Mouse (Mus musculus) limb, embryonic 13.5 days (tissue): ENCODE measurements around the gene Med13l. TPM values are rescaled to one million over a fixed set of nuclear protein-coding genes. Genes with fewer than 3 reads are reported as not detected.
"Not testable (repeated sequence)": the region's sequence is repeated elsewhere in the genome, so short reads cannot be mapped to it uniquely, and the experiment has no call there.

Experiments
- ATAC-seq: fragments of 200-750 bp; cut with Nextera tagmentation; 2 replicates; pipeline ENCODE4 v1.8.0; 2017; ENCODE audit warnings: low read depth, moderate number of reproducible peaks, moderate TSS enrichment; ENCODE audit not compliant: low FRiP score
- H3K27ac ChIP-seq: fragments of 300-500 bp; sonication (generic); 2 replicates; pipeline ENCODE4 v1.5.1; 2015; ENCODE audit warnings: inconsistent platforms, mild to moderate bottlenecking, moderate library complexity
- H3K27me3 ChIP-seq: fragments of 300-500 bp; sonication (generic); 2 replicates; pipeline ENCODE4 v1.6.1; 2015; ENCODE audit warnings: mild to moderate bottlenecking, inconsistent platforms
- H3K36me3 ChIP-seq: fragments of 300-500 bp; sonication (generic); 2 replicates; pipeline ENCODE4 v1.6.1; 2015; ENCODE audit warnings: inconsistent platforms, mild to moderate bottlenecking, moderate library complexity
- H3K4me1 ChIP-seq: fragments of 300-500 bp; sonication (generic); 2 replicates; pipeline ENCODE4 v1.6.1; 2015; ENCODE audit warnings: inconsistent platforms
- H3K4me2 ChIP-seq: fragments of 300-500 bp; sonication (generic); replicated peaks from 2 replicates; pipeline ENCODE4 v1.6.1; 2015; ENCODE audit warnings: inconsistent platforms, mild to moderate bottlenecking, moderate library complexity
- H3K4me3 ChIP-seq: fragments of 300-500 bp; sonication (generic); 2 replicates; pipeline ENCODE4 v1.5.1; 2015; ENCODE audit warnings: moderate library complexity, mild to moderate bottlenecking, inconsistent platforms
- H3K9ac ChIP-seq: fragments of 300-500 bp; sonication (generic); 2 replicates; pipeline ENCODE4 v1.6.1; 2015; ENCODE audit warnings: mild to moderate bottlenecking, inconsistent platforms
- H3K9me3 ChIP-seq: fragments of 300-500 bp; sonication (generic); 2 replicates; pipeline ENCODE4 v1.6.1; 2016; ENCODE audit warnings: inconsistent platforms
- WGBS: fragments of 180-500 bp; shearing (Covaris S2); methylation state at CpG from one replicate; pipeline ENCODE4 v1.1.7; 2015; 5-methylcytosine and 5-hydroxymethylcytosine counted together
- polyA plus RNA-seq: library from polyadenylated mRNA; unstranded; fragments of >200 nt; fragmentation: Nextera tagmentation; extraction: Ambion mirVana; gene quantifications from 2 replicates; pipeline ENCODE4 v1.2.1, GENCODE M21; 2015

Gene Med13l
- polyA plus RNA-seq, 1 experiment from 2014 or later, result 19.1 TPM

DNA sequence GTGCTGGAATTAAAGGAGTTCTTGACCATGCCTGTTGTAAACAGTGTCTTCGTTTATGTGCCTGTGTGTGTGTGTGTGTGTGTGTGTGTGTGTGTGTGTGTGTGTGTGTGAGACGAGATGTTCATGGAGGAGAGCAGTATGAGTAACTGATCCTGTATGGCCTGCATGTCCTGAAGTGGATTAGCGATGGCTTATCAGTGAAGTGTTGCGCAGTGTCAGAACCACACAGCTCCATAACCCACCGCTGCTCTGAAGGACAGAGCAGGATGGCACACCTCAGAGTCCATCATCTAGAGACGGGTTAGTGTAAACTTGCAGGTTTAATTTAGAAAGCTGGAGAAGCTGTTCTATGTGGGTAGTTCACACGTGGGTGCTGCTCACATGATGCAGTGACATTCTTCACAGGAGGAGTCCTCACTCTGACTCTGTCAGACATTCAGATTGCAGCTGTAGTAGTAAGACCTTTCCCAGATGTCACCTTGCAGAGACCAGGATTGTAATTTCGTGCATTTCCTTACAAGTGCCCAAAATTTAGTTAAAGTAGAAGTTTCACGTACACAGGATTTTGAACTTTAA lies 78.1 kb downstream of the Med13l start:
- Histone ChIP-seq H3K4me3 (no peak overlapping the region), H3K36me3 (no peaks in the 10 kb centered on the region), H3K4me2 (no peak overlapping the region), H3K9ac (no peak overlapping the region), H3K4me1 (peaks cover 52% of the 10 kb centered on the region), H3K9me3 (no peaks in the 10 kb centered on the region), H3K27me3 (no peaks in the 10 kb centered on the region), H3K27ac (no peak overlapping the region)
- WGBS, result 69% methylated on average over 9 of the region's 9 CpGs
- ATAC-seq, result no peak

DNA sequence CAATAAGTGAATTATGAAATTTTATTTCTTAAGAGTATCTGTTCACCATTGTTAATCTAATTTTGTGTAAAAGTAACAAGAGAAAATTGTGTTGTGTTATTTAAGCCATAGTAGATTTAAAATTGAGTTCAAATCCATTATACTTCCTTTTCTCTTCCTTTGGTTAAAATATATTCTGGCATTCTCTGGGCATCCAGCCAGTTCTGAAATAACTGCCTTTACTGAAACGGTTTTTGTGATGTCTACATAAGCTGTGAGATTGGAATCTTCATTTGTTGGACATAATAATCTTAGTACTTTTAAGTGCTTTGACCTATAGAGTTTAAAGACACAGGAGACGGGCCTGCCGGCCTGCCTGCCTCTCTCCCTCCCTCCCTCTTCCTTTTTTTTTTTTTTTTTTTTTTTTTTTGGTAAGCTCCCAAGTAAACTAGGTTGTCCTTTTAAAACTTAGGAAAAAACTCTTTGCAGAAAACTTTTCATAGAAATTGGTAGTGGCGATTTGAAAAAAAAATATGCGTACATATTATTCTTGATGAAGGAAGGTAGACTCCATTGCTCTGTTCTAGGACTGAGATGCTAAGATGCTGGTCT lies 78.7 kb downstream of the Med13l start:
- ATAC-seq, result no peak
- WGBS, result 44% methylated on average over 5 of the region's 5 CpGs
- H3K4me3 ChIP-seq, result no peak overlapping the region
- no peak overlapping the region for H3K4me2 ChIP-seq
- no peaks in the 10 kb centered on the region for H3K9me3 ChIP-seq
- H3K9ac ChIP-seq, result no peak overlapping the region
- H3K4me1 ChIP-seq, result peaks cover 56% of the 10 kb centered on the region
- H3K27me3 ChIP-seq, result no peaks in the 10 kb centered on the region
- no peaks in the 10 kb centered on the region for H3K36me3 ChIP-seq
- H3K27ac ChIP-seq, result no peak overlapping the region

DNA sequence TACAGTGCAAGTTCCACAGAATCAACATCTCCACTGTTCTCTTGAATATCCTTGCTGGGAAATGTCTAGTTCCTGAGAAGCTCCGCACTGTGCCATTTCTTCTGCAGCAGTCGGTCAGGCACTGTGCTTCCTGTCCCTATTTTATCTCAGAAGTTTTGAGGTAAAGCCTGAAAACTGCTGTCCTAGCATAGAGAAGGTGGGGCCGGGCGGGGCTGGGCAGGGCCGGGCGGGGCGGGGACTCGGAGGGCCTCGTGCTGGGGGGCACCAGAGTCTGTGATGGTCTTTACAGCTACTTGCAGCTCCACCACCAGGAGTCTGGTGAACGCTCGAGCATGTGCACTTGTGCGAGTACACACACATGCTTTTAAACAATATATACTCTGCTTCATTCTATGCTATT lies 83.6 kb downstream of the Med13l start:
- no peak overlapping the region for H3K4me2 ChIP-seq
- no peak overlapping the region for H3K9ac ChIP-seq
- H3K4me3 ChIP-seq, result no peak overlapping the region
- H3K27me3 ChIP-seq, result no peaks in the 10 kb centered on the region
- H3K27ac ChIP-seq, result no peak overlapping the region
- 80% methylated on average over 12 of the region's 12 CpGs for WGBS
- no peak for ATAC-seq
- H3K36me3 ChIP-seq, result no peaks in the 10 kb centered on the region
- no peaks in the 10 kb centered on the region for H3K9me3 ChIP-seq
- peaks cover 55% of the 10 kb centered on the region for H3K4me1 ChIP-seq

DNA sequence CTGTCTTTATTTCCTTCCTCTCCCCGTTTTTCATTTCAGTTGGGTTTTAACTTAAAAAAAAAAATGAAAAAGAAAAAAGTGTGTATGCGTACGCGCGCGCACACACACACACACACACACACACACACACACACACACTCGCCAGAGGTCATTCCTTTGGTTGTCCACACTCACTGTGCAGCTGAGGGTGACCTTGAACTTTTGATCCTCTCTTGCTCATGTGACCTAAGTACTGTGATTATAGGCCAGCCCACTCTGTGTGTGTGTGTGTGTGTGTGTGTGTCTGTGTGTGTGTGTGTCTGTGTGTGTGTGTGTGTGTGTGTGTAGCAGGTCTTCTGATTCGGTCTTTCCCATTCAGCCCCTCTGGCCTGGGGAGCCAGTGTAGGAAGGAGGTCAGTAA lies 84.0 kb downstream of the Med13l start:
- ATAC-seq, result no peak
- H3K9ac ChIP-seq, result no peak overlapping the region

DNA sequence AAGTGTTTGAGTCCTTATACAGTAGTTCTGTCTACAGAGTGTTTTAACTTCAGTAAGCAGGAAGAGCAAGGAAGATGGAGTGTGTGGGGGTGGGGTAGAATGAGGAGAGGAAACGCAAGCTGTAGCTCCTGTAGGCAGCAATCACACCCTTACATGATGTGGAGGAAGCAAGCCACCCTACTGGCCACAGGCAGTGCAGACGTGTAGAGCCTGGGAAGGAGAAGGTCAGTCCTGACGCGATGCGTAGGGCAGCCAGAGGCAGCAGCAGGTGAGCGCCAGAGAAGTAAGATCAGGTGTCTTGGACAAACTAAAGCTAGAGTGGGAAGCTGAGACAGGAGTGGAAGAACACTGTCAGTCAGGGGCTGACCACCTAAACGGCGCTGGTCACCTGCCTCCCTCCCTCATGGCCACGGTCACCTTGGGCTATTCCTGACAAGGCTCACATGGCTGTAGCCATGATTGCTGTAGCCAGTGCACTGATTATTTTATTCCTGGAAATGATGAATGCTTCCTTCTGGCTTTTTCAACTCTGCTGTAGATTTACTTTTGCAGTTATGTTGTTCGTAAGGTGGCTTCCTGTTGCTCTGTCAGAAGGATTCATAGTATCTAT lies 84.8 kb downstream of the Med13l start:
- H3K4me3 ChIP-seq, result no peak overlapping the region
- peaks cover 52% of the 10 kb centered on the region for H3K4me1 ChIP-seq
- H3K9ac ChIP-seq, result no peak overlapping the region
- H3K27ac ChIP-seq, result no peak overlapping the region; the same call in 1 of the 2 replicates
- 80% methylated on average over 10 of the region's 10 CpGs for whole genome bisulfite sequencing
- no peaks in the 10 kb centered on the region for H3K27me3 ChIP-seq
- no peak for ATAC-seq
- H3K9me3 ChIP-seq, result no peaks in the 10 kb centered on the region
- H3K4me2 ChIP-seq, result no peak overlapping the region
- no peaks in the 10 kb centered on the region for H3K36me3 ChIP-seq

More for the DNA sequence above, 84.0 kb downstream of the Med13l start:
- H3K36me3 ChIP-seq, result no peaks in the 10 kb centered on the region
- H3K27me3 ChIP-seq, result no peaks in the 10 kb centered on the region
- H3K4me2 ChIP-seq, result no peak overlapping the region
- H3K4me3 ChIP-seq, result no peak overlapping the region
- no peak overlapping the region for H3K27ac ChIP-seq
- peaks cover 51% of the 10 kb centered on the region for H3K4me1 ChIP-seq
- no peaks in the 10 kb centered on the region for H3K9me3 ChIP-seq
- 96% methylated on average over 8 of the region's 8 CpGs for WGBS

DNA sequence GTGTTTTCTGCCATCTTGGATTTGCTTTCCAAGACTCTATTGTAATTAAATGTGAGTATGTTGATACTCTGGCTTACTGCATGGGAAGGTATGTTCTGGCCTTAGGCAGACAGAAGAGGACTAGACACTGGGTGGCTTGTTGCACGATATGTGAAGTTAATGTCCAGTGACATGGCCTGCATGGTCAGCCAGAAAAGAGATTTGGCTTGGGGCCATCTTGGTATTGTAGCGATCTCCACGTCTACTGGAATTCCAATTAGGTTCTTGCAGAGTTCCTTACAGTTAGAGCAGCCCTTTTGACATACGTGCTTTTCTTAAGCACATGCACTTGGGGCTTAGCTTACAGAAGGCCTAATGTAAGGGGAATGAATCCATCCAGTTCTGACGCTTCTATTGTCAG lies 86.4 kb downstream of the Med13l start:
- Histone ChIP-seq H3K9ac (no peak overlapping the region), H3K4me1 (peaks cover 66% of the 10 kb centered on the region), H3K36me3 (no peaks in the 10 kb centered on the region), H3K9me3 (no peaks in the 10 kb centered on the region), H3K4me2 (no peak overlapping the region), H3K27me3 (no peaks in the 10 kb centered on the region), H3K27ac (no peak overlapping the region), H3K4me3 (no peak overlapping the region)
- no peak for ATAC-seq
- 72% methylated on average over 5 of the region's 5 CpGs for WGBS

DNA sequence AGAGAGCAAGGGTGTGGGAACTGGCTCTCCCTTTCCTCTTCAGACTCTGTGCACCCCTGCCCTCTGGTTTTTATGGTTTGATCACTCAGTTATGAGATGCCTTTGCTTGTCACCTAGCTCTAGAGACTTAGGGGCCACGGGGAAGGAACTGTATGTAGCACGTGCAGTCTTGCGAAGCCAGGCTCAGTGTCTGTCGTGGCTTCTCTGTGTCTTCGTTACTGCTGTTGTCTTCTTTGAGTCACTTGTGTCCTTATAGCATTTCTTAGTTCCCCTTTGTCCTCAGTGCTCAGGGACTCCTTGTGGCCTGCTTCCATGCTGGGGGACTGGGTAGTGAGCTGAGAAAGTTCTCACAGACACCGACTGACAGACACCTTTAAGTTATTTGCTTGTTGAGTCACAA lies 86.9 kb downstream of the Med13l start:
- H3K9ac ChIP-seq, result no peak overlapping the region
- H3K4me1 ChIP-seq, result peaks cover 69% of the 10 kb centered on the region
- WGBS, result 62% methylated on average over 6 of the region's 6 CpGs
- H3K27me3 ChIP-seq, result no peaks in the 10 kb centered on the region
- H3K4me2 ChIP-seq, result no peak overlapping the region
- ATAC-seq, result no peak
- H3K4me3 ChIP-seq, result no peak overlapping the region
- no peaks in the 10 kb centered on the region for H3K9me3 ChIP-seq
- no peaks in the 10 kb centered on the region for H3K36me3 ChIP-seq
- no peak overlapping the region for H3K27ac ChIP-seq

DNA sequence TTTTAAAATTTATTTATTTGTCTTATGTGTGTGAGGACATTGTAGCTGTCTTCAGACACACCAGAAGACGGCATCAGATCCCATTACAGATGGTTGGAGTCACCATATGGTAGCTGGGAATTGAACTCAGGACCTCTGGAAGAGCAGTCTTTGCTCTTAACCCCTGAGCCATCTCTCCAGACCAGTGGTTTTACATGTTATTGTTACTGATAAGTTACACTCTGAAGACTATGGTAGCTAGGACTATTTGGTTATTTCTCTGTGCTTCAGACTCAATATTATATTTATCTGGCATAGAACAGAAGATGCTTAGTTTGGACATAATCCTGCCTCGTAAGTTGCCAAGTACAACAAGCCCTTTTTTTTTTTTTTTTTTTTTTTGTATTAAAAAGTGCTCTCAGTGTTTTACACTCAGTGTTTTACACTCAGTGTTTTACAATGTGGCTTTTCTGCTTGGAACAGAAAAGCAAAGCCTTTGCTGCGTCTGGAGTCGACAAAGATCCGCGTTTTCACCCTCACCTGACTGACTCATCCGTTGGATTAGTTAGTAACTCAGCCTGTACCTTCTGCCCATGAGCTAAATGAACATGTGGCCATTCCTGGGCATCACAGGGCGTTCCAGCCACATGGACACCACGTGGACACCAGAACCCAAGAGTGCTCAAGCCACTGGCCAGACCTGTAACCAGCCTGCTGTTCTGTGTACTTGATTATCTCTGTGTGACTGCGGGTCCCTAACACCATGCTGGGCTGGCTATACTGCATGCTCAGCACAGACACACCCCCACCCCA lies 88.9 kb downstream of the Med13l start:
- Histone ChIP-seq H3K4me1 (peaks cover 69% of the 10 kb centered on the region), H3K9ac (no peak overlapping the region), H3K27ac (no peak overlapping the region), H3K4me3 (no peak overlapping the region), H3K4me2 (no peak overlapping the region), H3K9me3 (no peaks in the 10 kb centered on the region), H3K27me3 (no peaks in the 10 kb centered on the region), H3K36me3 (no peaks in the 10 kb centered on the region)
- WGBS, result 75% methylated on average over 10 of the region's 10 CpGs
- ATAC-seq, result no peak

DNA sequence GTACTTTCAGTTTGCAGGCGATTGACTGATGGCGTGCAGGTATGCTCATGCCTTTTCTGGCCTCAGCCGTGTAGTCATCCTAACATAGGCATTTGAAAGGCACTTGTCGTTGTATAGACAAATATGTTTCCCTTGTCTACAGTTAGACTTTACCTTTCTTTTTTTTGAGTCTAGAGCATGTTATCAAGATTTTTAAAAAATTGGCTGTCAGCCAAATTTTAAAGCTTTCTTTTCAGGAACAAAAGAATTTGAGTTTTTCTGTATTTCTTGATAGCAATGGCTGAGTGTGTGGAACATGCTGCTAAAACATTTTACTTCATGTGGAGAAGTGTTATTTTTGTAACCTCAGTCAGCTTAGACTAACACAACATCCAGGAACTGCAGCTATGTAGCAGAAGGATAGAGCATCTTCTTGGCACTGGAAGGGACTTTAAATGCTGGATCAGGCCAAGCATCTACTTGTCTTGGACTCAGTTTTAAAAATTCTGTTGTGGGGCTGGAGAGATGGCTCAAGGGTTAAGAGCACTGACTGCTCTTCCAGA lies 89.6 kb downstream of the Med13l start:
- no peak for ATAC-seq
- H3K36me3 ChIP-seq, result no peaks in the 10 kb centered on the region
- no peak overlapping the region for H3K4me2 ChIP-seq
- no peaks in the 10 kb centered on the region for H3K27me3 ChIP-seq
- H3K9me3 ChIP-seq, result no peaks in the 10 kb centered on the region
- H3K4me3 ChIP-seq, result no peak overlapping the region
- H3K9ac ChIP-seq, result no peak overlapping the region
- no peak overlapping the region for H3K27ac ChIP-seq
- H3K4me1 ChIP-seq, result peaks cover 70% of the 10 kb centered on the region
- WGBS, result 73% methylated on average over 4 of the region's 4 CpGs

DNA sequence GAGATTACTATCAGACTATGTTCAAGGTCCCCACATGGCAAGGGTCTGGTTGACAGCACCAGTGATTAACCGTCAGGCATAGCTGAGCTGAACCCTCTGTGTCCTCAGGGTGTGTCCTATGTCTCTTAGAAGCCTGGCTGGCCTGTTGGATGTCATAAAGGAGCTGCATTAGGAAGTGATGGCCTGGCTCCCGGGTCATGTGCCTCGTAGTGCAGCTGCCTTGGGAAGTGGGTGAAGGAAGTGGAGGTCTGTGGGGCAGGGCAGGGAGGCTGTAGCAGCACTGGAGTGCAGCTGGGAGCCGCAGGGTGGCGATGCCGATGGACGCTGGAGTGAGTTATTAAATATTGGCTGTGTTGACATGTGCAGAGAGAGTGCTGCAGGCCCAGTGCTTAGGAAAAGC lies 90.3 kb downstream of the Med13l start:
- Histone ChIP-seq H3K36me3 (no peaks in the 10 kb centered on the region), H3K4me3 (no peak overlapping the region), H3K27ac (no peak overlapping the region), H3K4me1 (peaks cover 67% of the 10 kb centered on the region), H3K27me3 (no peaks in the 10 kb centered on the region), H3K9me3 (no peaks in the 10 kb centered on the region), H3K4me2 (no peak overlapping the region), H3K9ac (peak overlapping the region; percentile 31)
- no peak for ATAC-seq
- 51% methylated on average over 7 of the region's 7 CpGs for WGBS

DNA sequence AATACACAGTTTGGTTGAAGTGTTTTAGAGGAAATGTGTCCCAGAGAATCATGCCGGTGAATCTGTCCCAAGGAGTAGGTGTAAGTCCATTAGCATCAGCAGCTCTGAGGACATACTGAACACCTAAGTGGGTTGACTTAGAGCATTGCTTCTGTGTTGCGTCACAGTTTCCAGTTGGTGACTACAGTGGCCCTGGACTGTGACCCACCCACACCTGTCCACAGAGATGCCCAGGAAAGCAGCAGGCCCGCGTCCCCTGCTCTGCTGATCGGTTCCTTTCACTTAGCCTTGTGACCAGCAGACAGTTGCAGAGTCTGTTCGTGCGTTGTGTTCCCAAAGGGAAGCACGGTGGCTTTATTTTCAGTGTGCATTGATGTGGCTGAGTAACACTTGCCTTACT lies 92.1 kb downstream of the Med13l start:
- peaks cover 72% of the 10 kb centered on the region for H3K4me1 ChIP-seq
- 82% methylated on average over 8 of the region's 8 CpGs for WGBS
- H3K4me3 ChIP-seq, result no peak overlapping the region
- ATAC-seq, result no peak
- H3K27me3 ChIP-seq, result no peaks in the 10 kb centered on the region
- H3K36me3 ChIP-seq, result no peaks in the 10 kb centered on the region
- no peak overlapping the region for H3K27ac ChIP-seq
- H3K9me3 ChIP-seq, result no peaks in the 10 kb centered on the region
- H3K4me2 ChIP-seq, result no peak overlapping the region
- no peak overlapping the region for H3K9ac ChIP-seq

DNA sequence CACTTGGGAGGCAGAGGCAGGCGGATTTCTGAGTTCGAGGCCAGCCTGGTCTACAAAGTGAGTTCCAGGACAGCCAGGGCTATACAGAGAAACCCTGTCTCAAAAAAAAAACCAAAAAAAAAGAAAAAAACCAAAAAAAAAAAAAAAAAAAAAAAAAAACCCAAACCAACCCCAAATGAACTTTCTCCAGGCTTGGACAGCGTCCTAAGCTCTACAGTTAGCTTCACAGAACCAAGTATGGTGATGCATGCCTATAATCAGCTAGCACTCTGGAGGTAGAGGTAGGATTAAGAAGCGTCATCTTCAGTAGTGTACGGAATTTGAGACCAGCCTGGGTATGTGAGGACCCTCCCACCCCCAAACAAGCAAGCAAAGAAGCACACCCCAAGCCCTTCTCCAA lies 92.6 kb downstream of the Med13l start:
- not testable (repeated sequence) for H3K4me2 ChIP-seq, ATAC-seq, H3K36me3 ChIP-seq, H3K27me3 ChIP-seq, H3K9ac ChIP-seq, H3K27ac ChIP-seq, H3K9me3 ChIP-seq, H3K4me3 ChIP-seq
- WGBS, result 94% methylated on average over 5 of the region's 5 CpGs
- H3K4me1 ChIP-seq, result peaks cover 71% of the 10 kb centered on the region
